Mouse (Mus musculus) megakaryocyte, embryonic 14.5 days (primary cell): ENCODE results near the gene Sema6c. TPM values are rescaled to one million over a fixed set of nuclear protein-coding genes. Genes with fewer than 3 reads are reported as not detected.
"Not testable (repeated sequence)": the region's sequence is repeated elsewhere in the genome, so short reads cannot be mapped to it uniquely, and the experiment has no call there.

Experiments
- H3K27me3 ChIP-seq: replicated peaks from 2 replicates; pipeline ENCODE3; 2012; ENCODE audit warnings: inconsistent platforms
- H3K36me3 ChIP-seq: replicated peaks from 2 replicates; pipeline ENCODE3; 2012; ENCODE audit warnings: low read length, inconsistent platforms, mixed read lengths
- H3K4me1 ChIP-seq: 2 replicates; pipeline ENCODE4 v1.6.1; 2012; ENCODE audit warnings: inconsistent platforms
- H3K4me3 ChIP-seq: replicated peaks from 2 replicates; pipeline ENCODE3; 2012; ENCODE audit warnings: moderate library complexity, mild to moderate bottlenecking, inconsistent platforms
- H3K9me3 ChIP-seq: 2 replicates; pipeline ENCODE4 v1.6.1; 2012; ENCODE audit warnings: inconsistent platforms
- FLI1 ChIP-seq: IDR thresholded peaks from 2 replicates; pipeline ENCODE4 v1.6.1; 2012; ENCODE audit warnings: low read length, inconsistent platforms, mixed read lengths
- GATA1 ChIP-seq: IDR thresholded peaks from 3 replicates; pipeline ENCODE4 v1.6.1; 2012; ENCODE audit warnings: mixed read lengths, low read length, inconsistent platforms, borderline replicate concordance
- polyA plus RNA-seq: library from polyadenylated mRNA; stranded (reverse); fragments of >175 nt; gene quantifications from 2 replicates; pipeline ENCODE4 v1.2.3, GENCODE M21; 2012; ENCODE audit warnings: low replicate concordance; ENCODE audit not compliant: insufficient read depth

The Sema6c gene
- 1.2 and 4.0 TPM in 2 replicates for polyA plus RNA-seq

GRCm38 (mm10) chr3:95159987-95160963 lies at the start of gene Sema6c:
TSS of gene Sema6c (plus strand) at chr3:95160457.
- Histone ChIP-seq H3K9me3 (no peaks in the 10 kb centered on the region), H3K4me3 (peak within 1 kb of the TSS; percentile 97), H3K27me3 (peaks cover 47% of the 10 kb centered on the region), H3K36me3 (no peaks in the 10 kb centered on the region), H3K4me1 (peaks cover 42% of the 10 kb centered on the region)
- no peak for TF ChIP-seq FLI1

DNA sequence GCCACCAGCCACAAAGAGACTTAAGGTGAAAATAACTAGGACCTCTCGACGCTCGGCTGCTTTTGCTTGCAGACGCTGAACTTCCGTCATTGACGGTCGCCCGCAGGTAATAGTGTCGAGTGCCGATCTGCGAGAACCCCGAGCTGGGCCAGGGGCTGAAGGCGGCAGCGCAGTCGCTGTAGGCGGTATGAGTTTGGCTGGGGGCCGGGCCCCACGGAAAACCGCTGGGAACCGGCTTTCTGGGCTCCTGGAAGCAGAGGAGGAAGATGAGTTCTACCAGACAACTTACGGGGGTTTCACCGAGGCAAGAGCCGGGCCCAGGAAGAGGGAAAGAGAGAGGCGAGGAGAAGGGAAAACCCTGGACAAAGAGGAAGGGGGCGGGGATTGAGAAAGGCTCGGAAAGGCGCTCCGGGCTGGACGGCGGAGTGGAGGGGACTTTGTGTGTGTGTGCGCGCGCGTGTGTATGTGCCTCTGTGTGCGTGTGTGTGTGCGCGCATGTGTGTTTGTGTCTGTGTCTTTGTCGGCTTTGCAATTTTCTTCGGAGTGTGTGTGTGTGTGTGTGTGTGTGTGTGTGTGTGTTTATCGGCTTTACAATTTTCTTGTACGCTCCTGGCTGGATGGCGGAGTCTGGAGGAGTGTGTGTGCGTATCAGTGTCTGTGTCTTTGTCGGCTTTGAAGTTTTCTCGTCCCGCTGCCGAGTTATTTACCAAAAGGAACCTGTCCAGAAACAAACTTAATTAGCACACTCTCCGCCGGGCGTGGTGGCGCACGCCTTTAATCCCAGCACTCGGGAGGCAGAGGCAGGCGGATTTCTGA lies 49.1 kb upstream of the Sema6c start, which contains the start of gene Vps72:
TSS of gene Vps72 (plus strand) at position 112 of the 816 bp plus-strand sequence.
- no peaks in the 10 kb centered on the region for H3K9me3 ChIP-seq
- peaks cover 25% of the 10 kb centered on the region for H3K36me3 ChIP-seq
- H3K4me1 ChIP-seq: peaks cover 38% of the 10 kb centered on the region
- H3K4me3 ChIP-seq: peak within 1 kb of the TSS; percentile 97
- no peak for TF ChIP-seq GATA1
- TF ChIP-seq FLI1: no peak
- H3K27me3 ChIP-seq: no peaks in the 10 kb centered on the region

- H3K9me3 ChIP-seq: no peaks in the 10 kb centered on the region
- peaks cover 35% of the 10 kb centered on the region for H3K36me3 ChIP-seq
- TF ChIP-seq FLI1 (no peak), GATA1 (no peak)
- H3K4me1 ChIP-seq: peaks cover 49% of the 10 kb centered on the region
- H3K4me3 ChIP-seq: peak overlapping the region; percentile 82
- H3K27me3 ChIP-seq: no peaks in the 10 kb centered on the region
Measured at GRCm38 (mm10) chr3:95112760-95113159, 47.5 kb upstream of the Sema6c start.

DNA sequence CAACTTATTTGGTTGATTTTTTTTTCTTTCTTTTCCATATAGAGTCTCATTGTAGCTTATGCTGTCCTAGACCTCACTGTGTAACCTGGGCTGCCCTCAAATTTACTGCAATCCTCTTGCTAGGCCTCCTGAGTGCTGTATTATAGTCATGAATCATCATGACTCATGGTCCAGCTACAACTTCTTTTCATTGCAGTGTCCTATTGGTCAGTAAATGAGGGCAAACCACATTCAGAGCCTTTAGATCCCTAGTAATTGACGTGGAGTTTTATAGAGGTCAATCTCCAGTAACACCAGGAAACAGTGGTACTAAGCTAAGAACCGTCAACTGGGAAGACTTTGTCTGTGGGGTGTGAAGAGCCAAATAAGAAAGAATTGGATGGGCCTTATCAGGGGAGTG lies 42.5 kb upstream of the Sema6c start:
- peaks cover 81% of the 10 kb centered on the region for H3K36me3 ChIP-seq
- TF ChIP-seq FLI1 (no peak), GATA1 (no peak)
- H3K4me3 ChIP-seq: peak overlapping the region; percentile 18
- H3K27me3 ChIP-seq: no peaks in the 10 kb centered on the region
- no peaks in the 10 kb centered on the region for H3K9me3 ChIP-seq
- peaks cover 57% of the 10 kb centered on the region for H3K4me1 ChIP-seq

GRCm38 (mm10) chr3:95121580-95121979 lies 38.7 kb upstream of the Sema6c start:
- Histone ChIP-seq H3K27me3 (no peaks in the 10 kb centered on the region), H3K4me1 (peaks cover 49% of the 10 kb centered on the region), H3K9me3 (no peaks in the 10 kb centered on the region), H3K4me3 (no peak overlapping the region), H3K36me3 (peaks cover 90% of the 10 kb centered on the region)
- TF ChIP-seq FLI1 (no peak), GATA1 (no peak)

GRCm38 (mm10) chr3:95124246-95124645 lies 36.0 kb upstream of the Sema6c start, which contains the start of gene Tmod4:
TSS of gene Tmod4 (plus strand) at chr3:95124476.
- Histone ChIP-seq H3K27me3 (no peaks in the 10 kb centered on the region), H3K4me1 (peaks cover 36% of the 10 kb centered on the region), H3K36me3 (peaks cover 91% of the 10 kb centered on the region), H3K4me3 (no peak within 1 kb of the TSS), H3K9me3 (no peaks in the 10 kb centered on the region)
- no peak for TF ChIP-seq FLI1
- TF ChIP-seq GATA1: no peak

GRCm38 (mm10) chr3:95124972-95125371 lies 35.3 kb upstream of the Sema6c start:
- Histone ChIP-seq H3K36me3 (peaks cover 91% of the 10 kb centered on the region), H3K4me1 (peaks cover 32% of the 10 kb centered on the region), H3K4me3 (no peak overlapping the region), H3K9me3 (no peaks in the 10 kb centered on the region), H3K27me3 (no peaks in the 10 kb centered on the region)
- TF ChIP-seq FLI1: no peak
- TF ChIP-seq GATA1: no peak

- Histone ChIP-seq H3K27me3 (no peaks in the 10 kb centered on the region), H3K9me3 (no peaks in the 10 kb centered on the region), H3K4me3 (no peak overlapping the region), H3K4me1 (peaks cover 20% of the 10 kb centered on the region), H3K36me3 (peaks cover 81% of the 10 kb centered on the region)
- TF ChIP-seq FLI1 (no peak), GATA1 (no peak)
Measured at GRCm38 (mm10) chr3:95129226-95129651, 31.0 kb upstream of the Sema6c start.

DNA sequence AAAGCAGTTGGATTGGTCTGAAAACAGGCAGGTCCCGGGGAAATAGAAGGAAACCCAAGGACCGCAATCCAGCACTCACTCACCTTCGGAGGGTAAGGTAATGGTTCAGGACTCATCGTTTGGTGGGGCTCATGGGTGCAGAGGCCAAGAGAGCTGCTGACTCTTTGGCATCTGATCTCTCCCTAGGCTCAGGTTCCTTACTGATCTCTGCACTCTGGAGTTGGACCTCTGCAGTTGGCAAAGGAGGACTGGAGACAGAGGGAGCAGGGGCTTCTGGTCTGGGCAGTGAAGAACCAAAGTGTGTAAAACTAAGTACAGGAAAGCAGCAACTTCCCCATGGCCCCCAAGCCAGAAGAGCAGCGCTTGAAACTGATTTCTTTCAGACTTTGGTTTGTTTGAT lies 30.2 kb upstream of the Sema6c start:
- Histone ChIP-seq H3K4me1 (peaks cover 18% of the 10 kb centered on the region), H3K36me3 (peaks cover 72% of the 10 kb centered on the region)
- TF ChIP-seq FLI1: no peak
- TF ChIP-seq GATA1: no peak

DNA sequence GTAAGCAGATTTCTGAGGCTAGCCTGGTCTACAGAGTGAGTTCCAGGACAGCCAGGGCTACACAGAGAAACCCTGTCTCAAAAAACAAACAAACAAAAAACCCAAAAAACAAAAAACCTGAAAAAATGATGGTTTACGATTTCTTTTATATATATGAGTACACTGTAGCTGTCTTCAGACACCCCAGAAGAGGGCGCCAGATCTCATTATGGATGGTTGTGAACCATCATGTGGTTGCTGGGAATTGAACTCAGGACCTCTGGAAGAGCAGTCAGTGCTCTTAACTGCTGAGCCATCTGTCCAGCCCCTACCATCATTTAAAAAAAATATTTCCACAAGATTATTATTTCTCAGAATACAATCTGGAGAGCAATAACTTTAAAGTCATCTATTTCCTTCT lies 27.9 kb upstream of the Sema6c start:
- H3K9me3 ChIP-seq, H3K4me3 ChIP-seq, H3K27me3 ChIP-seq: not testable (repeated sequence)
- H3K4me1 ChIP-seq: peaks cover 38% of the 10 kb centered on the region
- H3K36me3 ChIP-seq: peaks cover 64% of the 10 kb centered on the region

More for the DNA sequence above, 30.2 kb upstream of the Sema6c start:
- Histone ChIP-seq H3K9me3 (no peaks in the 10 kb centered on the region), H3K4me3 (no peak overlapping the region), H3K27me3 (no peaks in the 10 kb centered on the region)
